Comparison of ENCODE assay signal across 27 mouse cellular contexts in genomic region chr4:87696921-87697320, GRCm38 (mm10).
"Had no signal": no experiment of that assay in that cellular context is flagged by ENCODE, and none has a peak within 500 bp of the region (broad histone marks: within the 10 kb centered on the region; RNA-seq: fewer than 3 reads in every experiment).

No protein-coding gene starts in this region.

- H3K9me3 ChIP-seq: heart, embryonic 10.5 days; heart, embryonic 13.5 days; heart, embryonic 15.5 days; hindbrain, embryonic 13.5 days; hindbrain, embryonic 15.5 days; kidney, embryonic 15.5 days; limb, embryonic 10.5 days; limb, embryonic 12.5 days; liver, embryonic 13.5 days had no signal

- H3K9ac ChIP-seq: heart, embryonic 13.5 days; heart, embryonic 15.5 days; hindbrain, embryonic 13.5 days; hindbrain, embryonic 15.5 days; kidney, embryonic 15.5 days; limb, embryonic 12.5 days; liver, embryonic 13.5 days had no signal

- H3K4me3 ChIP-seq: gastrocnemius, adult 2 months; heart, embryonic 10.5 days; heart, embryonic 13.5 days; heart, embryonic 15.5 days; hindbrain, embryonic 13.5 days; hindbrain, embryonic 15.5 days; kidney, embryonic 15.5 days; limb, embryonic 10.5 days; limb, embryonic 12.5 days; liver, embryonic 13.5 days had no signal

- DNase-seq: gastrocnemius, adult 2 months; gastrocnemius, postnatal 10 days; gastrocnemius, postnatal 25 days; heart, adult 18-20 months; heart, postnatal 14 days; heart, postnatal 36 days; kidney, adult 11 months; kidney, adult 2 months; kidney, adult 9 months; kidney, postnatal 14 days; kidney, postnatal 36 days; layer of hippocampus, adult 9-11 months; layer of hippocampus, postnatal 36 days; liver; liver, embryonic 13.5 days had no signal

- H3K36me3 ChIP-seq: heart, embryonic 10.5 days; heart, embryonic 13.5 days; heart, embryonic 15.5 days; hindbrain, embryonic 13.5 days; hindbrain, embryonic 15.5 days; kidney, embryonic 15.5 days; limb, embryonic 10.5 days; limb, embryonic 12.5 days; liver, embryonic 13.5 days had no signal

- H3K27ac ChIP-seq: gastrocnemius, adult 2 months; heart, embryonic 10.5 days; heart, embryonic 13.5 days; heart, embryonic 15.5 days; hindbrain, embryonic 13.5 days; hindbrain, embryonic 15.5 days; hindbrain, postnatal 0 days; kidney, embryonic 15.5 days; kidney, postnatal 0 days; limb, embryonic 10.5 days; limb, embryonic 12.5 days; liver, embryonic 13.5 days had no signal

- H3K27me3 ChIP-seq: heart, embryonic 13.5 days; heart, embryonic 15.5 days; hindbrain, embryonic 13.5 days; hindbrain, embryonic 15.5 days; kidney, embryonic 15.5 days; limb, embryonic 12.5 days; liver, embryonic 13.5 days had no signal

- ATAC-seq: hindbrain, postnatal 0 days; intestine, embryonic 16.5 days had no signal

- H3K4me2 ChIP-seq: heart, embryonic 13.5 days; heart, embryonic 15.5 days; hindbrain, embryonic 13.5 days; hindbrain, embryonic 15.5 days; kidney, embryonic 15.5 days; limb, embryonic 12.5 days; liver, embryonic 11.5 days; liver, embryonic 13.5 days had no signal

- H3K4me1 ChIP-seq: heart, embryonic 15.5 days; liver, embryonic 13.5 days had no signal
